In the genomic region with DNA sequence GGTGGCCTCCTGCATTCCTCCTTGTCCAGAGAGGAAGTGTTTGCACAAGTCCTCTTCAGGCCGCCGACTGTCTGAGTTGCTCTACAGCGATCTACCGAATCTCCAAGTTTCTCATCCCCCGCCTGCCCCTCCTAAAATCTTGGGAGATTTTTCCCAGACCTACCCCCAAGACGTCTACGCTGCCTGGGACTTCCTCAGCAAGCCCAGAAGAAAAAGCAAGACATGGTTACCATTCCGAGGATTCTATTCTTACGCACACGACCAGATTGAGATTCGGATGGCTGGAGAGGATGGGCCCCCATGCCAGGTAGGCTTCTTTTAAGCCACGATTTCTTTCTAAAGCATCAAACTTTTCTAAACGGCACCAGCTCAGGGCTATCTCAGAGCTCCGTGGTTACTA, we compare ENCODE assay signal across 17 mouse cellular contexts. TPM values are rescaled to one million over a fixed set of nuclear protein-coding genes. Genes with fewer than 3 reads are reported as not detected.
"Had no signal": no experiment of that assay in that cellular context is flagged by ENCODE, and none has a peak within 500 bp of the region (broad histone marks: within the 10 kb centered on the region; RNA-seq: fewer than 3 reads in every experiment).

Glp2r (minus strand) TSS at position 101 of the 400 bp plus-strand sequence.

- H3K36me3 ChIP-seq: midbrain, embryonic 10.5 days; midbrain, embryonic 13.5 days; midbrain, embryonic 15.5 days; neural tube, embryonic 12.5 days had no signal

- H3K27me3 ChIP-seq: midbrain, embryonic 13.5 days; midbrain, embryonic 15.5 days; neural tube, embryonic 12.5 days had no signal

- H3K9ac ChIP-seq: lung, embryonic 14.5 days; midbrain, embryonic 13.5 days; midbrain, embryonic 15.5 days; neural tube, embryonic 12.5 days had no signal

- H3K9me3 ChIP-seq: midbrain, embryonic 10.5 days; midbrain, embryonic 13.5 days; midbrain, embryonic 15.5 days; neural tube, embryonic 12.5 days had no signal

- H3K4me2 ChIP-seq: lung, embryonic 14.5 days; midbrain, embryonic 13.5 days; midbrain, embryonic 15.5 days; neural tube, embryonic 12.5 days had no signal

- H3K4me3 ChIP-seq: midbrain, embryonic 10.5 days; midbrain, embryonic 13.5 days; midbrain, embryonic 15.5 days; neural tube, embryonic 12.5 days had no signal

- H3K4me1 ChIP-seq: midbrain, embryonic 10.5 days; midbrain, embryonic 13.5 days; midbrain, embryonic 15.5 days; neural tube, embryonic 12.5 days had no signal

- H3K27ac ChIP-seq: midbrain, embryonic 10.5 days; midbrain, embryonic 13.5 days; midbrain, embryonic 15.5 days; neural tube, embryonic 12.5 days had no signal

- DNase-seq: lung, adult 18-20 months; lung, embryonic 14.5 days; lung, postnatal 10 days; lung, postnatal 4 days; right cerebral cortex, postnatal 14 days; spleen, adult 18-20 months; thymus, adult 18-20 months; thymus, postnatal 14 days; thymus, postnatal 36 days had no signal

- ATAC-seq: midbrain, embryonic 13.5 days; midbrain, embryonic 15.5 days had no signal

RNA-seq across cellular contexts. Expression of gene Glp2r, which starts in this region (rescaled TPM):
- total RNA-seq: megakaryocyte-erythroid progenitor cell, adult 5-6 weeks; monocyte, adult 5-6 weeks; neutrophil, adult 5-6 weeks had no signal
- polyA plus RNA-seq: midbrain, embryonic 10.5 days; midbrain, embryonic 13.5 days; neural tube, embryonic 12.5 days; neural tube, embryonic 14.5 days had no signal
